Mouse (Mus musculus): ENCODE measurements around the gene Plekho2. TPM values are rescaled to one million over a fixed set of nuclear protein-coding genes. Genes with fewer than 3 reads are reported as not detected.

Plekho2 gene
- total RNA-seq, 4 experiments from 2014 or later: 16.3 to 24.5 (median 18.9) TPM

DNA sequence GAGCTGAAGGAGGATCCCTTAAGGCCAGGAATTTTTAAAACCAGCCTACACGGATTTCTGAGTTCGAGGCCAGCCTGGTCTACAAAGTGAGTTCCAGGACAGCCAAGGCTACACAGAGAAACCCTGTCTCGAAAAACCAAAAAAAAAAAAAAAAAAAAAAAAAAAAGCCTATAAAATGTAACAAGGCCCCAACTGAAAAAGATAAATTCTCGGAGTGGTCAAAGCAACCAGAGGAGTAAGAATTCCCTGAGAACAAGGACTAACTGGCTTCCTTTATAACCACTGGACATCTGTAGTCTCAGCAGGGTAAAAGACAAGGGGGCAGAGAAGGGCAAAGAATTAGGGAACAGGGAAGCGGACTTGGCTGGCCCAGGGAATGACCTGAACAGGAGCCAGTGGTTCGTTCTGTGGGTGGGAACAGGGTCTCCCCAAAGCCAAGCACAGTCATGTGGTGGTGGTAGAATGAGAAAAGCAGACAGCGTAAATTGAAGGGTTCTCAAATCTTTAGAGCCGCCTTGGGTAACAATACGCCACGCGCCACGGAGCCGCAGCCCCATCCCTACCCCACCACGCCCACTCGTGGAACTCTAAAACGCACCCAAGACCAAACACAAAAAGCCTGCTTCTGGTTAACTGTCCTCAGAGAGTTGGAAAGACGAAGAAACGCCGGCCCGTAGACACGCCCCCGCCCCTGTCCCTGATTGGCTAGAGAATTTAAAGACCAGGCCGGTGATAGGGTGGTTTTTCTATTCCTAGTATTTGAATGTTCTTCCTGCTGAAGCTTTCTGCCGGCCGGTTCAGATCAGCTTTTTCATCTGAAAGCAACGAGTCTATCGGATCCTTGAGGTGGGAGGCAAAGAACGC, 6.8 kb upstream of the Plekho2 start, which contains the start of gene Pif1:
Pif1 (plus strand) TSS at position 755 of the 864 bp plus-strand sequence.
- peak in 1 of 2 experiments; percentile 60 for DNase-seq (ENCODE audit: low spot score in 2 of 2)

DNA sequence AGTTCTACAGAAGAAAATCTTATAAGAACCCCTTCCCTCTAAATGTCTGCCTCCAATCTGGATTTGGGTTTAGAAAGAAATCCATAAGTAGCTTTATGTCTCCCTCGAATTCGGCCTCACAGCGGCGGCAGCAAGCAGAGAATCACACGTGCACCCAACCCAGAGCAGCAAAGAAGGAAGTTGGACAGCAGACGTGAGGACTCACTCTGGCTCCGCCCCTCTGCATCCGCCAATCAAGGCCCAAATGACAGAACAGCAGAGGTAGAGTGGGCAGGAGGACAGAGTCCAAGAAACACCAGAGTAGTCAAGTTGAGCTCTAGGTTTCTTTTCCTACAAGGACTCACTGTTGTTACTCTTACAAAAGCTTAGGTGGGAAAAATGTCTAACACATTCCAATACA, 3.2 kb upstream of the Plekho2 start:
- no peak for DNase-seq (ENCODE audit: low spot score in 2 of 2)

DNA sequence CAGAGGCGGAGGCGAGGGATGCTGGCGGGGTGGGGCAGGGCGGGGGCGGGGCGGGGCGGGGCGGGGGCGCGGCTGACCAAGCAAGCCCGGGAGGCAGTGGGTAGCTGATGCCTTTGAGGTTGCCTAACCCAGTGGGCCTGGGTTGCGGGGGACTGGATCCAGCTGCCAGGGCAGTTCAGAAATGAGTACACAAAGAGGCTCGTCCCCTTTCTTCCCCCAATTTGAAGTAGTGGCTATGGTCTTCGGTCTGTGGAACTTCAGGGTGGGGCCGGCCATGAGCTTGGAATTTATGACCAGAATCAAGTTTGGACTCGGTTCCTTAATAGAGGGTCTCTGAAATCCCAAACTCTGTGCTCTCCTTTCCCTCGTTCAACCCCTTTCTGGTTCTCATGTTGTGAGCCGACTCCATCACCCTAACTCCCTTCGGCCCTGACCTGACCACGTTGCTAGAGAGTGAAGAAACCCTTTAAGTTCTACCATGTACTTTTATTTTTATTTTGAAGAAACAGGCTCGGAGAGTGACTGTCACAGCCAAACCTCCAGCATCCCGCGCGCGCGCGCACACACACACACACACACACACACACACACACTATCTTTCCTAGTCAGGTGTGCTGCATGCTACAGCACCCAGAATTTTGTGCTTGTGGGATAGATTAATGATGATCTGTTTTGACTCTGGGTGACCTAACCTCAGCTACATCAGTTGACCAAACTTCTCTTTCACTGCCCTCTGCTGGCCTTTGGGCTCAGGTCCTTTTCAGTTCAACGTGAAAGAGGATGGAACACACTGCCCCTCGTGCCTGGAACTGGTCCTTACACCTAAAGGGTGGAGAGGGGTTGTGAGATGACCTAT, 789 bp upstream of the Plekho2 start:
- DNase-seq (ENCODE audit: low spot score in 2 of 2): peak in 1 of 2 experiments; percentile 35

DNA sequence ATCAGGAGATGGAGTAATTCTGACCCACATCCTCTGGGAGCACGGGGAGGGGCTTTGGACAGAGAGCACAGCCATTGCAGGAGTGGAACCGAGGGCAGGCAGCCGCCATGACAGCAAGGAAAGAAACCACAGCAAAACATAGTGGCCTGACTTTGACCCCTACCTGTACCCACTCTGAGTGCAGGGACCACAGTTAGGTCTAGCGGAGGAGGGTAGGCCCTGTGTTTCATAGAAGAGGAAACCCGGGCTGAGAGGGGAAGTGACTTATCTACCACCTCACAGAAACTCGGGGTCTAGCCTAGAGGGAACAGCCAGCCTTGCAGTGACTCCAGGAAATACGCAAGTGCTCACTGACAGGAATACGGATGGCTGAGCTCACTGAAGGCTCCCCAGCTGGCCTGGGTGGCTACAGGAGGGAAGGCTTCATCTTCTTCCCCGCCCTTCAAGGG, 1.0 kb downstream of the Plekho2 start:
- no peak for DNase-seq (ENCODE audit: low spot score in 2 of 2)

DNA sequence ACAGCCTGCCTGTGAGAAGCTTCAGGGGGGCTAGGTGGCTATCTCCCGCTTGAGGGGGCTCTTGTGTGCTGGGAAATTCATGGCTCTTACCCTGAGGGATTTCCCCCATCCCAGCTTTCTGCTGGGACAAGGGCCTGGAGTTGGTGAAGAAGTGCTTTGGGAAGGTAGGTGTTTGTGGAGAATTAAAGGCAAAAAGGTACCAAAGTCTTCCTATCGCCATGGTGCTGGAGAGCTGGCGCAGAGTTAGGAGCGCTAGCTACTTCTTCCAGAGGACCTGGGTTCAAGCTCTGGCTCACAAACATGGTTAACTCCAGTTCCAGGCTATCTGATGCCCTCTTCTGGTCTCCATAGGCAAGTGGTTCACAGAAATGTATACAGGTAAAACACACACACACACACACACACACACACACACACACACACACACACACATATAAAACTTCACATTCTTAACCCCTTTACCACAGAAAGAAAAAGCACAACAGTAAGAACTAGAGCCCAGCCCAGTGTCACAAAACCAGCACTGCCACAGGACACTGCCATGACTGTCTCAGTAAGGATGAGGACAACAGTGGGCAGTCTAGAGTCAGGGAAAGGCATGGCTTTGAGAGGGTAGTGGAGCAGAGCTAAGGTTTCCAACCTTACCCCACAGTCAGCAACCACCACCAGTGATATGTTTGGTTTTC, 2.2 kb downstream of the Plekho2 start:
- no peak for DNase-seq (ENCODE audit: low spot score in 2 of 2)

DNA sequence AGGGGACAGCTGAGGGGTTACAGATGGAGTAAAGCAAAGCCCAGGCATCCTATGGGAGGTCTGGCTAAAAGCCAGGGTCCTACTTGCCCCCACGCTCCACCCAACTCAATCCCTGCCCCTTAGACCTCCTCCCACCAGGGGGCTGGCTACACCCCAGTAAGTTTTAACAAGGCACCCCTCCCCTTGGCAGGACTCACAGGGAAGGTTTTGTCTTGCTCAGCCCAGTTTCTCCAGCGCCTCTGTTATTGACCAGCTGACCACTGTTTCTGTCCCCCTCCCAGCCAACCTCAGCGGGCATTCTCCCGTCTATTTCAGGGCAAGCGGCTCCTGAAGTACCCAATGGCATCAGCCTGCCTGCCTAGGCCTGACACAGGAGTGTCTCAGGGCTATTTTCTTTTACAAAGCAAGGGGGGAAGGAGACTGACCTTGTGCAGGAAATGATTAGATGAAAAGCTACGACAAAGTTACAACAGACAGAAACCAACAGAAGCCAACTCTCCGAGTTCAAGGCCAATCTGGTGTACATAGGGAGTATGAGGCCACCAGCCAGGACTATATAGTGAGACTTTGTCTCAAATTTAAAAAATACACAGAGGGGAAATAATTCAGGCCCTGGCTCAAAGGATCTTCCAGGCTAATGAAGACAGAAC, 2.9 kb downstream of the Plekho2 start:
- DNase-seq (ENCODE audit: low spot score in 2 of 2): peak in 1 of 2 experiments; percentile 60

DNA sequence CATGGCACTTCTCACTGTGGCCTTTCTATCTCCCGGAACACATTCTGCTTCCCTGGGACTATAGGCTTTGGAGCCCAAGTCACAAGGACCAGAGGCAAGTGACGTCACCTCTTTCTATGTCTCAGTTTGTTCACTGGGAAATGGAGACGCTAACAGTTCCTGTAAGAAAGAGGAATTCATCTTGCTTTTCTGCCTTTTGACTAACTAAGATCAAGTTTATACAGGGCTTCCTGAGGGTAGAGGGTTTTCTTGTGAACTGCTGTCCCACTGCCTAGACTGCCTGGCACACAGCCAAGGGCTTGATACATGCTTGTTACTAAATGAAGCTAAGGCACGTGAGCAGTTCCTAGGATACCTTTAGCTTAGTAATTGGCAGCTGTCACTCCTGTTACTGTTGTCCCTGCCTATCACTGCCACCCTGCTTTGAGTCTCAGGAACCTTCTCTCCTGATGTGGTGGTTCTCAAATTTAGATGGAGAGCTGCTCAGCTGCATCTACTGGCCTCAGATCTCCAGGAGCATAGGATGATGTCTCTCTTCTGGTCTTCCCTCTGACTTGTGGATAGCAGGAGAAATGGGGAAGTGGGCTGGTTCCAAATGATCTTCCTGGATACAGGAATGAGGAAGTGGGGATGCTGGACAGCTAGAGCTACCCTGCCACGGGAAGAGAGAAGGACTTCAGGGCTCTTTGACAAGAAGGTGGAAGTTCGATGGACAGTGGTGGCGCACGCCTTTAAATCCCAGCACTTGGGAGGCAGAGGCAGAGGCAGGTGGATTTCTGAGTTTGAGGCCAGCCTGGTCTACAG, 4.2 kb downstream of the Plekho2 start:
- no peak for DNase-seq (ENCODE audit: low spot score in 2 of 2)

DNA sequence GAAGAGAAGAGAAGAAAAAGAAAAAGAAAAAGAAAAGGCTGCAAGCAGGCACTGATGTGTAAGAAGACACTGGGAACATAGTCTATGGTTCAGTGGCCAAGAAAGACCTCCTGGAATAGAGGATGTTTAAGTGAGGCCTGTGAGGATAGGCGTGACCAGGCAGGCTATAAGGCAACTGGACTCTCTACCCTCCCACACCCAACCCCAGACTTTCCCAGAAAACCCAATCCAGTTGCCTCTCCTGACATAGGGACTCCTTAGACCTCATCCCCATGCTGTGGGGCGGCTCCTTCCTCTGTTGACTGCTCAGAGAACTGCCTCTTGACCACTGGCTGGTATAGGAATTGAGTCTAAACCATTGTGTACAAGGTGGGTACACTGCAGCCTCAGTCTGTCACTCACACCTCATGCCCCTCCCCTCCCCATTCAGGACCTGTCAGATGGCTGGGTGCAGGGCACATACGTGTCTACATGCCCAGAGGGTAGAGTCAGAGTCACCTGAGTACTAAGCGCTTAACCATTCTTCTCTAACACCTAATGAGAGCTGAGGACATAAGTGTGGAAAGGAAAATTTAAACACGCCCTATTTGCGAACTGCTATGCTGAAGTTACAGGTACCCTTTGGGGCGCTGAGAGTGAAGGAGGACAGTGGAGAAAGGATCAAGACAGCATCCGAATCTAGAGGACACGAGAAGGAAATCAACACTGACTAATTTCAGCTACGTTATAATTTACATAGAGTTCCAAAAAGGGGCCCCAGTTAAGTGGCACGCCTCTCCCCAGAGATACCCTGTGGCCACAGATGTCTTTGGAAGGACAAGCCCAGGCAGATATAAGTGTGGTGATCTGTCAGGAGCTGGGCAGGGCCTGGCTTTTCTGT, 5.1 kb downstream of the Plekho2 start:
- no peak for DNase-seq (ENCODE audit: low spot score in 2 of 2)

DNA sequence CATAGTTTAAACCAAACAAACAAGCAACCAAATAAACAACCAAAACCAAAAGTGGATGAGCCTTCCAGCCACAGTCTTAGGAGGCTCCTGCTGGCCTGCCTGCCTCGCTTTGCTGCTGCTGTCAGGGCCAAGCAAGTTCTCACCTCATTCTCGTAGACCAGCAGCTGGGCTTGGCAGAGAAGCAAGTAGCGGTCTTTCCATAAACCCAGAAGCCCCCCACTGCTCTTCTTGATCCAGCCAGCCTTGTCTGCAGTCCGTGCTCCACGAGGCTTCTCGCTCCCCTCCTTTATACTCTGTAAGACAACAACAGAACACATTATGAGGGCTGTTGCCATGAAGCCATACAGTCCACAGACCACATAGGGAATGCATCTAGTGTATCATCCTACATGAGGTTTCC, 7.0 kb downstream of the Plekho2 start:
- no peak for DNase-seq (ENCODE audit: low spot score in 2 of 2)

DNA sequence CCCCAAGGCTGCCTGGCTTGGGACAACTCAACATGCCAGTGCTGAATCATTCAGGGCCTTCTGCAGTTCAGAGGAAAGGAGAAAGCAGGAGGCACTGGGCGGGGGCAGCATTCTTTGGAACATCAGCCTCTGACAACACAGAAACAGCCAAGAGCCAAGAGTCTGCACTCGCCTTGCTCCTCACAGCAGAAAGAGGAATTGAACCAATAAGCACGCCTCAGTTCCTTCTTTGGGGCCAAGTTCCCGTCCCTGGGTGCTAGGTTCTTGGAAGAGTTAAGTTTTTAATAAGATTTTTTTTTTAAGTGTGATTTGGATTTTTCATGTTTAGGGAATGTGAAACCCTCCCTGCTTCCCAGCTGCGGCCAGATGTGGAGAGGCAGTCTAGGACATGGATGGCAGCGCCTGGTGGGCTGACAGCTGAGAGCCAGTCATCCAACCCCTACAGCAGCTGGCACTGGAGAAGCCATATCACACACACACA, 10.3 kb downstream of the Plekho2 start:
- no peak for DNase-seq (ENCODE audit: low spot score in 2 of 2)

DNA sequence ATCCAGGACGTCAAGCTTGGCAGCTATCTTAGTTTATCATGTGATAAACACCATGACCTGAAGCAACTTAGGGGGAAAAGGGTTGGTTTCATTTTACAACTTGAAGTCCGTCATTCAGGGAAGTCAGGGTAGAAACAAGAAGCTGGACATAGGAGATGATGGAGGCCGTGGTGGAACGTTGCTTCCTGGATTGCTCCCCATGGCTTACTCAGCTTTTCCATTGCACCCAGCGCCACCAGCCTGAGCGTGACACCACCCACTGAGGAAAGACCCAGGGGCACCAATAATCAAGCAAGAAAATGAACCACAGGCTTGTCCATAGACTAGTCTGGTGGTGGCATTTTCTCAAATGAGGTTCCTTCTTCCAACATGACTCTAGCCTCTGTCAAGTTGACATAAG, 11.1 kb downstream of the Plekho2 start:
- no peak for DNase-seq (ENCODE audit: low spot score in 2 of 2)

DNA sequence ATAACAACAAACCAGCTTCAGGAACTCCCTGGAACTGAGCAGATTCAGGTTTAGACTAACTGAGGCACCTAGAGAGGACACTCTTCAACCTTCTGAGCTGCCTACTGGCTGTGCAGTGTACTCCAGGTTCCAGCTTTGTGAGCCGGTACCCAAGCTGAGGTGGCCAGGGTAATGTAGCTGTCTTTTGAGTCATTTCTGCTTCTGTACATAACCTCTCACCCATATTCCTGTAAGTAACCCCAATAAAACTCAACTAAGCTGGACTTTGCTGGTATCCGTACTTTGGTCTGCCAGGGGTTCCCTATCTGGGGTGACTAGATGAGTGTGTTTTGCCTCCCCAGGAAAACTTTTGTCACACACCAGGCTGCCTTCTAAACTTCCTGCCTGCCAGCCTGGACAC, 15.1 kb downstream of the Plekho2 start:
- no peak for DNase-seq (ENCODE audit: low spot score in 2 of 2)

DNA sequence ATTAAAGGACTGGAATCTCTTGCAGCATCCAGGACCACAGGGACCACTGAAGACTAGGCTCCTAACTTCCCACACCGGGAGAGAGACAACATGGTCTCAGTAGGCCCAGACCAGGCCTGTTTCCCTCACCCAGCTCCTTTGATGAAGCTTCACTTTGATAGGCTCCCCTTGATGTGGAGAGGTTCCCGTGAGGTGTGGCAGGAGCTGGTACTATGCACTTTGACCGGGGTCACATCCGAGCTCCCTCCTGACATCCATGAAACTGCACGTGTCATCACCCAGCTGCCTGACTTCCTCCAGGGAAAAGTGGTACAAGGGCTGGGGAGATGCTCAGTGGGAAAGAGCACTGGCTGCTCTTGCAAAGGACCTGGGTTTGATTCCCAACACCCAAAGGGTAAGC, 16.8 kb downstream of the Plekho2 start:
- no peak for DNase-seq (ENCODE audit: low spot score in 2 of 2)

DNA sequence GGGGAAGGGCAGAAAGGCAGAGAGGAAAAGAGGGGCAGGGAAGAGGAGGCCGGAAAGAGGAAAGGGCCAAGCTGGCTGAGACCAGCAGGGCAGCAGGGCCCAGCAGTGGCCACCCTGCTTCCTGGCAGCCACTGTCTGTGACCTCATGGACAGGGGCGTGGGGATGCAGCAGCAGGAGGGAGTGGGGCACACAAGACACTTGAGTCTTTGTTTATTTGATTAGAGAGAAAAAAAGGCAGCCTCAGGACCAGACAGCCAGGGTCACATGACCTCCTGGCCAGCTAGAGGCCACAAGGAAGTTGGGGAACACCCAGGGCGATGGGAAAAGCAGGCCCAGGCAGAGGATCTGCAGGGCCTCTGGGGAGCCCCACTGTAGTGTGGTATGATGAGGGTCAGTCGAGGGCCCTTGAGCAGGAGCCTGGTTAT, 17.7 kb downstream of the Plekho2 start:
- peak in 1 of 2 experiments; percentile 80 for DNase-seq (ENCODE audit: low spot score in 2 of 2)

DNA sequence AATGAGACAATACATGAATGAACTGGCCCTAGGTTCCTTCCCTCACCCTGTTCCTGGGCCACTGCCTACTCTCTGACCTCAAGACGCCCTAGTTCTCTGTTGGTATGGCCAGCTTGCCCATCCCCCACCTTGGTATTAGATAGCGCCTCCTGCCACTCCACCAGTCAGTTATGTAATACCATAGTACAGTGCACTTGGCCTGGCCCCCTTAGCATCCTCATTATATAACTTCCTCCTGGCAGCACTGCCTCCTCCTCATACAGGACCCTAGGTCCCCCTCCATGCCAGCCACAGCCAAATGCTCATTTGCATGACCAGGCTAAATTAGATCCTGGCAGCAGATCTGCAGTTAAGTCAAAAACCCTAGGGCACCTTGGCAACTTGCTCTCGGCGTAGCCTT, 18.8 kb downstream of the Plekho2 start:
- peak in 1 of 2 experiments; percentile 56 for DNase-seq (ENCODE audit: low spot score in 2 of 2)

DNA sequence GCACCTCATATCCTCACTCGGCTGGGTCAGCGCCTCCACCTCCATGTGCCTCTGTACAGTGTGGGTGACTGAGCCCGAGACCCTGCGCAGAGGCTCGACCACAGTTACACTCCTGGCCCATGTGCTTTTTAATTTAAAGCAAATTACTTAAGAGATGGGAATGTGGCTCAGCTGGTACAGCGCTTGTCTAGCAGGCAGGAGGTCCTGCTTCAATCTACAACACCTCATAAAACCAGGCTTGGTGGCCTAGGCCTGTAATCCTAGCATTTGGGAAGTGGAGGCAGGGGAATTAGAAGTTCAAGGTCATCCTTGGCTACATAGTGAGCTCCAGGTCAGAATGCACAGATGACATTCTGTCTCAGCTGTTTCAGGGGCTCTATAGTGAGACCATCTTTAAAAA, 21.0 kb downstream of the Plekho2 start:
- no peak for DNase-seq (ENCODE audit: low spot score in 2 of 2)

DNA sequence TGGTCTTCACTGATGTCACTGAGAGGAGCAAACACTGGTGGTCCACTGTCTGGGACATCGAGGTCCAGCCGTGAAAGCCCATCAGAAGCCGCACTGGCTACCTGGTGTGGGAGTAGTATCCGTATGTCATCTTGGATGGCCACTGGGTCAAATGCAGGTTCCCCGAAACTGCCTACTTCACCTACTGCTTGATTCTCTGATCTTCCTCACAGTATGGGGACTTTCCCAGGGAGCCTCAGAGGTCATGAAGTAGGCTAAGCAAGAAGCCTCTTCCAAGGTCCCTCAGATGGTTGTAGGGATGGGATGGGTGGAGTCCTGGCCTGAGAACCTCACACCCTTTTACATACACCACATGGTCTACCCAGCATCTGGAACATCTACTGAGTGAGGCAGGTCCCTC, 22.9 kb downstream of the Plekho2 start:
- no peak for DNase-seq (ENCODE audit: low spot score in 2 of 2)

DNA sequence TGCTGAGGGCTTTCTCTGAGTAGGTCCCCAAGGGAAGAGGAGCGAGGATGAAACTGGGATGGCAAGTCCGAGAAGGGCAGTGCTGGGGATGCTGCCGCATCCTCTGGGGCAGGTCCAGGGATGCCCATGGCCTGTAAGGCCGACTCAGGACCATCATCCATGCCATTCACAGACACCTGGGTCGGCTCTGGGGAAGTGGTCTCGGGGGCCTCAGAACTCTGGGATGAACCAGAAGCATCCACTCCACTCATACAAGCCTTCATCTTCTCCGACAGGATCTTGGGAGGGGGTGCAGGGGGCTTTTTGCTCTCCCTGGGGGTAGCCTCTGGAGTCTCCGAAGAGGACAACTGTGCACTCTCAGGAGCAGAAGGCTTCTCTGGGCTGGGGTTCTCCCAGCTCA, 23.5 kb downstream of the Plekho2 start:
- no peak for DNase-seq (ENCODE audit: low spot score in 2 of 2)

DNA sequence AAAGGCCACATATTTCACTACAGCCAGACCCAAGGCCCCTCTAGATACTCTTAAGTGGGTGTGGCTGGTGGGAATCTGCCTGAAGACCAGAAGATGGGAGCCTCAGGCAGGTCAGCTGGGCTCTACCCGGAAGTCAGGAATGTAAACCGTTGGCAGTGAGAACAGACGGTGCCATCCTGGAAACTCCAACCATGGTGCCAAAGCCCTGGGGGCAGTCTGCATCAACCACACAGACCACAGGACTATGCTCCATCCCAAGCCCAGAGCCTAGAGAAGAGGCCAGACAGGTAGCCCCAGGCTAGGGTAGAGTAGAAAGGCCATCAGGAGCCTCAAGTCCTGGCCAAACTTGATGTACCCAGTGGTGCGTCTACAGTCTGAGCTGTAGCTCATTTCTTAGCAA, 24.2 kb downstream of the Plekho2 start:
- DNase-seq (ENCODE audit: low spot score in 2 of 2): no peak

All from left cerebral cortex, adult 8-10 months (tissue).